Mouse (Mus musculus): ENCODE results near the gene Mysm1. TPM values are rescaled to one million over a fixed set of nuclear protein-coding genes. Genes with fewer than 3 reads are reported as not detected.

The Mysm1 gene
- 10 to 100 TPM; 28.8 to 34.3 TPM for total RNA-seq (2021)

GRCm38 (mm10) chr4:94978590-94979499 is at the start of gene Mysm1:
Gene Mysm1, minus strand, starts transcription at chr4:94979100.
- DNase-seq: peak; percentile 96
- intact Hi-C loops (cut with DNase I): no loop called here

- no peak for DNase-seq
These were observed 47.1 kb upstream of the Mysm1 start for GRCm38 (mm10) chr4:95025847-95026600.

GRCm38 (mm10) chr4:95023350-95023953 is 44.6 kb upstream of the Mysm1 start:
- peak; percentile 30 for DNase-seq
- intact Hi-C loops (cut with DNase I): no loop called here

More at GRCm38 (mm10) chr4:95025847-95026600, 47.1 kb upstream of the Mysm1 start:
- intact Hi-C loops (cut with DNase I): no loop called here

- no peak for DNase-seq
- intact Hi-C loops (cut with DNase I): no loop called here
These were observed 43.0 kb upstream of the Mysm1 start for GRCm38 (mm10) chr4:95021649-95022637.

- DNase-seq: no peak
- intact Hi-C loops (cut with DNase I): no loop called here
These were observed 41.3 kb upstream of the Mysm1 start for GRCm38 (mm10) chr4:95020201-95020600.

- no peak for DNase-seq
- intact Hi-C loops (cut with DNase I): no loop called here
These were observed 39.3 kb upstream of the Mysm1 start for GRCm38 (mm10) chr4:95018221-95018620.

GRCm38 (mm10) chr4:95012706-95013105 is 33.8 kb upstream of the Mysm1 start:
- DNase-seq: no peak
- intact Hi-C loops (cut with DNase I): no loop called here

GRCm38 (mm10) chr4:95012256-95012655 is 33.4 kb upstream of the Mysm1 start:
- no peak for DNase-seq
- intact Hi-C loops (cut with DNase I): no loop called here

- DNase-seq: peak; percentile 66
- intact Hi-C loops (cut with DNase I): loop anchor here (1.0 to 5.0 kb wide), 4 partner anchors 39 to 1684 kb away; no protein-coding TSS in a partner anchor
These were observed 29.5 kb upstream of the Mysm1 start for GRCm38 (mm10) chr4:95008175-95009057.

- intact Hi-C loops (cut with DNase I): loop anchor here (1.0 to 5.0 kb wide), 4 partner anchors 40 to 1685 kb away; no protein-coding TSS in a partner anchor
- DNase-seq: no peak
These were observed 28.9 kb upstream of the Mysm1 start for GRCm38 (mm10) chr4:95007759-95008158.

GRCm38 (mm10) chr4:95005251-95005830 is 26.4 kb upstream of the Mysm1 start:
- no peak for DNase-seq
- intact Hi-C loops (cut with DNase I): loop anchor here (5.0 kb wide), 2 partner anchors 42 to 1687 kb away; no protein-coding TSS in a partner anchor

- intact Hi-C loops (cut with DNase I): no loop called here
- no peak for DNase-seq
These were observed 22.3 kb upstream of the Mysm1 start for GRCm38 (mm10) chr4:95001043-95001775.

GRCm38 (mm10) chr4:95000147-95000546 is 21.2 kb upstream of the Mysm1 start:
- intact Hi-C loops (cut with DNase I): no loop called here

GRCm38 (mm10) chr4:94999249-94999648 is 20.3 kb upstream of the Mysm1 start:
- intact Hi-C loops (cut with DNase I): no loop called here
- DNase-seq: no peak

More at GRCm38 (mm10) chr4:95000147-95000546, 21.2 kb upstream of the Mysm1 start:
- no peak for DNase-seq

GRCm38 (mm10) chr4:94995862-94996261 is 17.0 kb upstream of the Mysm1 start:
- no peak for DNase-seq
- intact Hi-C loops (cut with DNase I): no loop called here

- no peak for DNase-seq
- intact Hi-C loops (cut with DNase I): no loop called here
These were observed 11.3 kb upstream of the Mysm1 start for GRCm38 (mm10) chr4:94990204-94990603.

GRCm38 (mm10) chr4:94987725-94988124 is 8.8 kb upstream of the Mysm1 start:
- no peak for DNase-seq
- intact Hi-C loops (cut with DNase I): no loop called here

GRCm38 (mm10) chr4:94979500-94979915 is 608 bp upstream of the Mysm1 start:
- intact Hi-C loops (cut with DNase I): no loop called here
- no peak for DNase-seq

Measured in left cerebral cortex, postnatal 4 days (tissue).